Mouse (Mus musculus): Measurements from ENCODE around the gene Krt42. TPM values are rescaled to one million over a fixed set of nuclear protein-coding genes. Genes with fewer than 3 reads are reported as not detected.

The Krt42 gene
- not detected in 2 replicates for polyA plus RNA-seq (2012; rRNA removed; ENCODE audit: low replicate concordance)

GRCm38 (mm10) chr11:100269821-100270332 lies at the start of gene Krt42:
Gene Krt42 (minus strand): TSS chr11:100269871.

DNA sequence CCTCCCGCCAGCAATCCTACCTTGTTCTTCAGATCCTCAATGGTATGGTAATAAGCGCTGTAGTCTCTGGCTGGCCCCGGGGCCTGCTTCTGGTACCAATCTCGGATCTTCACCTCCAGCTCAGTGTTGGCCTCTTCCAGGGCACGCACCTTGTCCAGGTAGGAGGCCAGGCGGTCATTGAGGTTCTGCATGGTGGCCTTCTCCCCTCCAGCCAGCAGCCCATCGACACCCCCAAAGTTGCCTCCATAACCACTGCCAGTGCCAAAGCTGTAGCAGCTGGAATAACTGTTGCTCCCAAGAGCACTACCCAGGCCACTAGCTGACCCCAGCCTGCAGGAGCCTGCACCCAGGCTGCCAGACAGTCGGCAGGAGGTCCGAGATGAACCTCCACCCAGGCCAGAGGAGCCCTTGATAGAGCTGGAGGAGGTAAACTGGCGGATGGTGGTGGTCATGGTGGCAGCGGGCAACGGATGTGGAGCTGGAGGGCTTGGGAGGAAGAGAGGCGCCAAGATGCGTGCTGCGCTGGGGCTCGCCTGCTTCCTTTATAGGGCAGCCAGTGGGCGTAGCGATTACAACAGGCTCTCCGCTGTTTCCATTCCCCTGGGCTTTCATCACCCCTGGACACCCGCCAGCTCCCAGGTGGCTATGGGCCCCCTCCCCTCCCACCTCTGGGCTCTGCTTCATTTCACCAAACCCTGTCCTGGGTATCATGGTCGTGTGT lies 9.0 kb downstream of the Krt42 start, which contains the start of gene Krt17:
Krt17 (minus strand) TSS at position 516 of the 721 bp plus-strand sequence.

GRCm38 (mm10) chr11:100248852-100249465 lies 20.7 kb downstream of the Krt42 start, which contains the start of gene Krt16:
Gene Krt16 (minus strand): TSS chr11:100248902.

Other genes with a start within 250 kb of the Krt42 start
- gene Krt33b, start 240.0 kb downstream of the Krt42 start, polyA plus RNA-seq (2012; rRNA removed; ENCODE audit: low replicate concordance), result not detected in 2 replicates
- not detected in 2 replicates for gene Krt34, start 228.3 kb downstream of the Krt42 start, polyA plus RNA-seq (2012; rRNA removed; ENCODE audit: low replicate concordance)
- gene Krt31, start 219.3 kb downstream of the Krt42 start, polyA plus RNA-seq (2012; rRNA removed; ENCODE audit: low replicate concordance), result not detected in 2 replicates
- not detected in 2 replicates for gene Krt32, start 181.6 kb downstream of the Krt42 start, polyA plus RNA-seq (2012; rRNA removed; ENCODE audit: low replicate concordance)
- gene Krt35, start 173.6 kb downstream of the Krt42 start, polyA plus RNA-seq (2012; rRNA removed; ENCODE audit: low replicate concordance), result not detected in 2 replicates
- 2.0 and 2.9 TPM in 2 replicates for gene Krt36, start 164.2 kb downstream of the Krt42 start, polyA plus RNA-seq (2012; rRNA removed; ENCODE audit: low replicate concordance)
- gene Krt13, start 148.3 kb downstream of the Krt42 start, polyA plus RNA-seq (2012; rRNA removed; ENCODE audit: low replicate concordance), result 0.49 TPM in 1 of 2 replicates, not detected in the other
- gene Krt15, start 133.9 kb downstream of the Krt42 start, polyA plus RNA-seq (2012; rRNA removed; ENCODE audit: low replicate concordance), result 1.1 TPM in 1 of 2 replicates, not detected in the other
- gene Krt19, start 121.2 kb downstream of the Krt42 start, polyA plus RNA-seq (2012; rRNA removed; ENCODE audit: low replicate concordance), result 14.2 and 271 TPM in 2 replicates
- 0.04 TPM in 1 of 2 replicates, not detected in the other for gene Krt9, start 76.6 kb downstream of the Krt42 start, polyA plus RNA-seq (2012; rRNA removed; ENCODE audit: low replicate concordance)
- 0.11 and 0.26 TPM in 2 replicates for gene Krt14, start 62.3 kb downstream of the Krt42 start, polyA plus RNA-seq (2012; rRNA removed; ENCODE audit: low replicate concordance)
- not detected in 2 replicates for gene Krt16, start 21.0 kb downstream of the Krt42 start, polyA plus RNA-seq (2012; rRNA removed; ENCODE audit: low replicate concordance)
- gene Krt17, start 8.8 kb downstream of the Krt42 start, polyA plus RNA-seq (2012; rRNA removed; ENCODE audit: low replicate concordance), result 4.0 TPM in 1 of 2 replicates, not detected in the other
- 118 and 139 TPM in 2 replicates for gene Eif1, start 50.0 kb upstream of the Krt42 start, polyA plus RNA-seq (2012; rRNA removed; ENCODE audit: low replicate concordance)
- gene Gast, start 64.5 kb upstream of the Krt42 start, polyA plus RNA-seq (2012; rRNA removed; ENCODE audit: low replicate concordance), result not detected in 2 replicates
- gene Hap1, start 86.3 kb upstream of the Krt42 start, polyA plus RNA-seq (2012; rRNA removed; ENCODE audit: low replicate concordance), result 0.97 and 7.3 TPM in 2 replicates
- gene Jup, start 127.9 kb upstream of the Krt42 start, polyA plus RNA-seq (2012; rRNA removed; ENCODE audit: low replicate concordance), result 171 and 312 TPM in 2 replicates
- gene P3h4, start 145.0 kb upstream of the Krt42 start, polyA plus RNA-seq (2012; rRNA removed; ENCODE audit: low replicate concordance), result 14.1 and 62.2 TPM in 2 replicates
- gene Fkbp10, start 145.8 kb upstream of the Krt42 start, polyA plus RNA-seq (2012; rRNA removed; ENCODE audit: low replicate concordance), result 32.9 and 157 TPM in 2 replicates
- gene Nt5c3b, start 171.9 kb upstream of the Krt42 start, polyA plus RNA-seq (2012; rRNA removed; ENCODE audit: low replicate concordance), result 30.8 and 85.2 TPM in 2 replicates
- gene Klhl10, start 172.0 kb upstream of the Krt42 start, polyA plus RNA-seq (2012; rRNA removed; ENCODE audit: low replicate concordance), result 0.29 and 0.95 TPM in 2 replicates
- 3.5 and 9.2 TPM in 2 replicates for gene Klhl11, start 202.9 kb upstream of the Krt42 start, polyA plus RNA-seq (2012; rRNA removed; ENCODE audit: low replicate concordance)